ENCODE assay signal across 29 mouse cellular contexts in the genomic region with DNA sequence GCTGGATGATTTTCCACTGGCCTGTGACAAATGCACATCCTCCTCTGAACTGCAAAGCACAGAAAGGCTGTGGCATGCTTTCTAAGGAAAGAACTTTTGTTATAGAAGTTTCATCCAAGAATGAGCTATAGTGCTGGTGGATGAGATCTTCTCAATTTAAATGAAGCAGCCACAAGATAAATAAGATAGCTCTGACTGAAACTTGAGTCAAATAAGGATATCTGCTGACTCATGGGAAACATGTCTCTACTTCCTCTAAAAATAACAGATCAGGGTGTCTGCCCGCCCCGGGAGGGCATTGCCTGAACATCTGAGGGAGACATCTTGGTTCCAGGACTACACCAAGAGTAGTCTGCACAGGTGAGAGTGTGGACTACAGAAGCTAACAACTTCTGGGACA. TPM values are rescaled to one million over a fixed set of nuclear protein-coding genes. Genes with fewer than 3 reads are reported as not detected.
"Had no signal": no experiment of that assay in that cellular context is flagged by ENCODE, and none has a peak within 500 bp of the region (broad histone marks: within the 10 kb centered on the region; RNA-seq: fewer than 3 reads in every experiment).

No protein-coding gene starts in this region.

- H3K36me3 ChIP-seq: heart, embryonic 13.5 days; heart, embryonic 15.5 days; hindbrain, embryonic 10.5 days; hindbrain, embryonic 12.5 days; intestine, embryonic 15.5 days; limb, embryonic 13.5 days; limb, embryonic 15.5 days; liver, embryonic 12.5 days had no signal

- H3K27ac ChIP-seq: heart, adult 2 months; heart, embryonic 13.5 days; heart, embryonic 15.5 days; hindbrain, embryonic 10.5 days; hindbrain, embryonic 12.5 days; hindbrain, embryonic 14.5 days; intestine, embryonic 15.5 days; layer of hippocampus, adult 2 months; limb, embryonic 13.5 days; limb, embryonic 15.5 days; liver, embryonic 12.5 days; liver, embryonic 14.5 days had no signal

- H3K27me3 ChIP-seq: heart, embryonic 13.5 days; heart, embryonic 15.5 days; hindbrain, embryonic 12.5 days; intestine, embryonic 15.5 days; limb, embryonic 13.5 days; limb, embryonic 15.5 days; liver, embryonic 12.5 days had no signal

- H3K9ac ChIP-seq: heart, embryonic 13.5 days; heart, embryonic 15.5 days; hindbrain, embryonic 12.5 days; hindbrain, embryonic 14.5 days; intestine, embryonic 15.5 days; limb, embryonic 13.5 days; limb, embryonic 15.5 days; liver, embryonic 12.5 days; liver, embryonic 14.5 days had no signal

- H3K9me3 ChIP-seq: heart, embryonic 13.5 days; heart, embryonic 15.5 days; hindbrain, embryonic 10.5 days; hindbrain, embryonic 12.5 days; intestine, embryonic 15.5 days; limb, embryonic 13.5 days; limb, embryonic 15.5 days; liver, embryonic 12.5 days had no signal

- DNase-seq: gastrocnemius, postnatal 14 days; gastrocnemius, postnatal 36 days; heart, adult 11 months; heart, adult 2 months; heart, postnatal 4 days; kidney, adult 18-20 months; kidney, adult 8-10 months; kidney, postnatal 10 days; kidney, postnatal 4 days; layer of hippocampus, adult 9-11 months; layer of hippocampus, postnatal 36 days; left cerebral cortex, postnatal 4 days had no signal

- H3K4me3 ChIP-seq: heart, adult 2 months; heart, embryonic 13.5 days; heart, embryonic 15.5 days; hindbrain, embryonic 10.5 days; hindbrain, embryonic 12.5 days; intestine, embryonic 15.5 days; layer of hippocampus, adult 2 months; limb, embryonic 13.5 days; limb, embryonic 15.5 days; liver, embryonic 12.5 days had no signal

- H3K4me1 ChIP-seq: heart, embryonic 13.5 days; heart, embryonic 15.5 days; hindbrain, embryonic 10.5 days; hindbrain, embryonic 12.5 days; intestine, embryonic 15.5 days; limb, embryonic 13.5 days; limb, embryonic 15.5 days; liver, embryonic 12.5 days had no signal

RNA-seq across cellular contexts. Expression of gene St6gal2, which starts 28.7 kb away (rescaled TPM):
- total RNA-seq: gastrocnemius, adult 18-20 months; gastrocnemius, adult 8-10 months; gastrocnemius, postnatal 14 days; gastrocnemius, postnatal 36 days; heart, adult 2 months; heart, postnatal 25 days; liver, adult 2 months had no signal
- polyA plus RNA-seq: gonadal fat pad, adult 2 months; heart, adult 2 months; inflammation-experienced regulatory T-cells, adult 6 months; liver, adult 2 months had no signal
